Mouse (Mus musculus) embryonic facial prominence, embryonic 14.5 days (tissue): Measurements from ENCODE around the gene Brd3. TPM values are rescaled to one million over a fixed set of nuclear protein-coding genes. Genes with fewer than 3 reads are reported as not detected.

Source experiments
- ATAC-seq: fragments of 200-750 bp; cut with Nextera tagmentation; 2 replicates; pipeline ENCODE4 v1.8.0; 2017; ENCODE audit warnings: low read depth, moderate number of reproducible peaks, moderate TSS enrichment
- DNase-seq: peaks from one replicate; pipeline ENCODE4 v3.0.0-alpha.2; 2015; ENCODE audit warnings: low spot score
- H3K27ac ChIP-seq: fragments of 300-500 bp; sonication (generic); replicated peaks from 2 replicates; pipeline ENCODE4 v1.5.1; 2014; ENCODE audit warnings: low read depth, mild to moderate bottlenecking, low read length, moderate library complexity
- H3K27me3 ChIP-seq: fragments of 300-500 bp; sonication (generic); replicated peaks from 2 replicates; pipeline ENCODE4 v1.6.1; 2014; ENCODE audit warnings: low read length; ENCODE audit not compliant: control insufficient read depth, insufficient read depth
- H3K36me3 ChIP-seq: fragments of 300-500 bp; sonication (generic); 2 replicates; pipeline ENCODE4 v1.6.1; 2014; ENCODE audit warnings: low read length, mixed read lengths; ENCODE audit not compliant: control insufficient read depth, insufficient read depth
- H3K4me1 ChIP-seq: fragments of 300-500 bp; sonication (generic); 2 replicates; pipeline ENCODE4 v1.6.1; 2014; ENCODE audit warnings: antibody characterized with exemption, low read length; ENCODE audit not compliant: control insufficient read depth, insufficient read depth
- H3K4me2 ChIP-seq: fragments of 300-500 bp; sonication (generic); 2 replicates; pipeline ENCODE4 v1.6.1; 2014; ENCODE audit warnings: low read depth, mild to moderate bottlenecking, low read length, moderate library complexity, mixed read lengths
- H3K4me3 ChIP-seq: fragments of 300-500 bp; sonication (generic); 2 replicates; pipeline ENCODE4 v1.5.1; 2014; ENCODE audit warnings: low read depth, mild to moderate bottlenecking, low read length
- H3K9ac ChIP-seq: fragments of 300-500 bp; sonication (generic); 2 replicates; pipeline ENCODE4 v1.6.1; 2014; ENCODE audit warnings: low read depth, mild to moderate bottlenecking, low read length, moderate library complexity, mixed read lengths
- H3K9me3 ChIP-seq: fragments of 300-500 bp; sonication (generic); 2 replicates; pipeline ENCODE4 v1.6.1; 2016; ENCODE audit warnings: low read length; ENCODE audit not compliant: control insufficient read depth
- WGBS: fragments of 180-500 bp; shearing (Covaris S2); extraction: QIAGEN DNeasy Blood & Tissue Kit; methylation state at CpG from one replicate; pipeline ENCODE4 v1.1.7; 2014; 5-methylcytosine and 5-hydroxymethylcytosine counted together
- polyA plus RNA-seq: library from polyadenylated mRNA; unstranded; fragments of >200 nt; fragmentation: Nextera tagmentation; extraction: Ambion mirVana; gene quantifications from 2 replicates; pipeline ENCODE4 v1.2.1, GENCODE M21; 2014

The Brd3 gene
- polyA plus RNA-seq, 1 experiment from 2014 or later = 131 TPM

GRCm38 (mm10) chr2:27504113-27504885 lies 3.2 kb downstream of the Brd3 start:
- ATAC-seq (peak; percentile 24; the same call in 1 of the 2 replicates), DNase-seq (peak; percentile 31)
- Histone ChIP-seq H3K9me3 (no peaks in the 10 kb centered on the region), H3K27me3 (no peaks in the 10 kb centered on the region), H3K4me3 (no peak overlapping the region), H3K36me3 (no peaks in the 10 kb centered on the region), H3K4me2 (no peak overlapping the region), H3K27ac (peak overlapping the region; percentile 59; the same call in 1 of the 2 replicates), H3K9ac (no peak overlapping the region), H3K4me1 (peaks cover 13% of the 10 kb centered on the region)
- WGBS = 28% methylated on average over 7 of the region's 7 CpGs

GRCm38 (mm10) chr2:27496391-27497028 lies 11.0 kb downstream of the Brd3 start:
- peak overlapping the region; percentile 43 for H3K9ac ChIP-seq
- peak overlapping the region; percentile 3; the same call in 1 of the 2 replicates for H3K27ac ChIP-seq
- no peaks in the 10 kb centered on the region for H3K9me3 ChIP-seq
- no peaks in the 10 kb centered on the region for H3K4me1 ChIP-seq
- DNase-seq (peak; percentile 72), ATAC-seq (peak; percentile 72)
- no peaks in the 10 kb centered on the region for H3K36me3 ChIP-seq
- H3K4me2 ChIP-seq = peak overlapping the region; percentile 55
- peak overlapping the region; percentile 29 for H3K4me3 ChIP-seq
- WGBS = 37% methylated on average over 23 of the region's 23 CpGs
- no peaks in the 10 kb centered on the region for H3K27me3 ChIP-seq

GRCm38 (mm10) chr2:27493971-27494370 lies 13.5 kb downstream of the Brd3 start:
- H3K27me3 ChIP-seq = no peaks in the 10 kb centered on the region
- DNase-seq = no peak
- H3K27ac ChIP-seq = no peak overlapping the region
- H3K4me2 ChIP-seq = no peak overlapping the region
- no peak for ATAC-seq
- no peaks in the 10 kb centered on the region for H3K9me3 ChIP-seq
- no peak overlapping the region for H3K4me3 ChIP-seq
- H3K9ac ChIP-seq = no peak overlapping the region
- H3K4me1 ChIP-seq = no peaks in the 10 kb centered on the region
- H3K36me3 ChIP-seq = no peaks in the 10 kb centered on the region
- 94% methylated on average over 3 of the region's 3 CpGs for WGBS

- no peak overlapping the region for H3K4me2 ChIP-seq
- no peaks in the 10 kb centered on the region for H3K4me1 ChIP-seq
- H3K9ac ChIP-seq = no peak overlapping the region
- 73% methylated on average over 2 of the region's 2 CpGs for WGBS
- no peaks in the 10 kb centered on the region for H3K9me3 ChIP-seq
- DNase-seq = no peak
- no peaks in the 10 kb centered on the region for H3K36me3 ChIP-seq
- no peak overlapping the region for H3K4me3 ChIP-seq
- H3K27ac ChIP-seq = no peak overlapping the region
- no peak for ATAC-seq
- no peaks in the 10 kb centered on the region for H3K27me3 ChIP-seq
These were observed 16.5 kb downstream of the Brd3 start for GRCm38 (mm10) chr2:27490939-27491338.

GRCm38 (mm10) chr2:27488362-27488761 lies 19.1 kb downstream of the Brd3 start:
- Histone ChIP-seq H3K9me3 (no peaks in the 10 kb centered on the region), H3K4me3 (no peak overlapping the region), H3K27ac (no peak overlapping the region), H3K4me2 (no peak overlapping the region), H3K9ac (no peak overlapping the region), H3K4me1 (no peaks in the 10 kb centered on the region), H3K27me3 (no peaks in the 10 kb centered on the region), H3K36me3 (no peaks in the 10 kb centered on the region)
- no peak for ATAC-seq
- DNase-seq = no peak
- 100% methylated on average over 1 of the region's 1 CpGs for WGBS

GRCm38 (mm10) chr2:27487336-27488049 lies 20.0 kb downstream of the Brd3 start:
- ATAC-seq (no peak), DNase-seq (no peak)
- Histone ChIP-seq H3K4me1 (no peaks in the 10 kb centered on the region), H3K36me3 (no peaks in the 10 kb centered on the region), H3K9ac (no peak overlapping the region), H3K27ac (no peak overlapping the region), H3K27me3 (no peaks in the 10 kb centered on the region), H3K4me3 (no peak overlapping the region), H3K4me2 (no peak overlapping the region), H3K9me3 (no peaks in the 10 kb centered on the region)
- WGBS = 81% methylated on average over 3 of the region's 4 CpGs

- no peaks in the 10 kb centered on the region for H3K9me3 ChIP-seq
- H3K27me3 ChIP-seq = no peaks in the 10 kb centered on the region
- H3K4me3 ChIP-seq = no peak overlapping the region
- no peaks in the 10 kb centered on the region for H3K36me3 ChIP-seq
- ATAC-seq (no peak), DNase-seq (no peak)
- 53% methylated on average over 4 of the region's 4 CpGs for WGBS
- H3K27ac ChIP-seq = no peak overlapping the region
- H3K4me1 ChIP-seq = no peaks in the 10 kb centered on the region
- no peak overlapping the region for H3K9ac ChIP-seq
- H3K4me2 ChIP-seq = no peak overlapping the region
These were observed 20.7 kb downstream of the Brd3 start for GRCm38 (mm10) chr2:27486725-27487124.

GRCm38 (mm10) chr2:27482265-27482861 lies 25.1 kb downstream of the Brd3 start:
- Histone ChIP-seq H3K4me3 (no peak overlapping the region), H3K9ac (no peak overlapping the region), H3K9me3 (no peaks in the 10 kb centered on the region), H3K4me2 (no peak overlapping the region), H3K36me3 (no peaks in the 10 kb centered on the region), H3K27ac (no peak overlapping the region), H3K4me1 (no peaks in the 10 kb centered on the region), H3K27me3 (no peaks in the 10 kb centered on the region)
- ATAC-seq = no peak
- 66% methylated on average over 7 of the region's 7 CpGs for WGBS
- no peak for DNase-seq
